Mouse (Mus musculus) G1E (cell line): Measurements from ENCODE around the gene Whrn.

ENCODE experiments used
- CTCF ChIP-seq: IDR thresholded peaks from 2 replicates; pipeline ENCODE4 v1.5.1; 2012; ENCODE audit warnings: low read depth, low read length, inconsistent platforms, mixed read lengths
- GATA1 ChIP-seq: IDR thresholded peaks from 2 replicates; pipeline ENCODE4 v1.6.1; 2012; ENCODE audit warnings: borderline replicate concordance, low read length, inconsistent platforms, mixed read lengths
- GATA2 ChIP-seq: IDR thresholded peaks from 2 replicates; pipeline ENCODE4 v1.6.1; 2012; ENCODE audit warnings: low read depth, low read length, inconsistent platforms, borderline replicate concordance
- POLR2AphosphoS5 ChIP-seq: IDR thresholded peaks from 2 replicates; pipeline ENCODE4 v1.6.1; 2012; ENCODE audit warnings: low read depth, low read length, inconsistent platforms; ENCODE audit not compliant: insufficient replicate concordance
- TAL1 ChIP-seq: conservative IDR thresholded peaks from 2 replicates; pipeline ENCODE4 v1.6.1; 2012; ENCODE audit warnings: low read depth, low read length, inconsistent platforms, mixed read lengths

DNA sequence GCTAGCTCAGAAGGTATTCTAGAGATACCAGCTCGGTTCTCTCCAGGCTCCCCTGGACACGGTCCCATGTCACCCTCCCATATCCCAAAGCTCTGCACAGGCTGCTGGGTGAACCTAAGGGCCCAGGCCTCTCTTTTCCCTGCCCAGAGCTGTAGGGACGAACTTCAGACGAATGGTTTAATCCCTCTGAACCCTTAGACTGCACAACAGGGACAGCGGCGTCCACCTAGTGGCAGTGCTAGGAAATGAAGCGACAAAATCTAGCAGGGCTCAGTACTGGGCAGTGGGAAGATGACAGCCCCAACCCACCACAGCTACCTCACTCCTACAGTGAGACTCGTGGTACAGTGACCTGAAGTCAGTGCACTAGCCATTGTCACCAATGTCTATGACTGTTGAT lies 87.1 kb downstream of the Whrn start:
- TF ChIP-seq CTCF = no peak
- no peak for TF ChIP-seq GATA1
- TF ChIP-seq TAL1 = no peak
- no peak for TF ChIP-seq GATA2
- no peak for TF ChIP-seq POLR2AphosphoS5
